Mouse (Mus musculus) monocyte, adult 2 months (primary cell): ENCODE results near the gene Awat2.
"Not testable (repeated sequence)": the region's sequence is repeated elsewhere in the genome, so short reads cannot be mapped to it uniquely, and the experiment has no call there.

Experiments
- DNase-seq, 2 experiments: peaks; one replicate each; pipeline ENCODE4 v3.0.0; 2022; ENCODE audit warnings: low spot score in 2 of 2, low read depth in 1 of 2

Gene Awat2

DNA sequence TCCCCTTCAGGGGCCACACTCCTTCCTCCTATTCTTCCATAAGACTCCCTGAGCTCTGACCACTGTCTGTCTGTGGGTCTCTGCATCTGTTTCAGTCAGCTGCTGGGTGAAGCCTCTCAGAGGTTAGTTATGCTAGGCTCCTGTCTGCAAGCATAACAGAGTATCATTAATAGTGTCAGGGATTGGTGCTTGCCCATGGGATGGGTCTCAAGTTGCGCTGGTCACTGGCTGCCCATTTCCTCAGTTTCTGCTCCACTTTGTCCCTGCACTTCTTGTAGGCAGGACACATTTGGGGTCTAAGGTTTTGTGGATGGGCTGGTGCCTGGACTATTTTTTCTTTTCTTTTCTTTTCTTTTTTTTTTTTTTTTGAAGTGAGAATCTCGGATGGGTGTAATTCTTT lies at the start of gene Awat2:
Gene Awat2, minus strand, starts transcription at position 101 of the 400 bp plus-strand sequence.
- DNase-seq: not testable (repeated sequence)

DNA sequence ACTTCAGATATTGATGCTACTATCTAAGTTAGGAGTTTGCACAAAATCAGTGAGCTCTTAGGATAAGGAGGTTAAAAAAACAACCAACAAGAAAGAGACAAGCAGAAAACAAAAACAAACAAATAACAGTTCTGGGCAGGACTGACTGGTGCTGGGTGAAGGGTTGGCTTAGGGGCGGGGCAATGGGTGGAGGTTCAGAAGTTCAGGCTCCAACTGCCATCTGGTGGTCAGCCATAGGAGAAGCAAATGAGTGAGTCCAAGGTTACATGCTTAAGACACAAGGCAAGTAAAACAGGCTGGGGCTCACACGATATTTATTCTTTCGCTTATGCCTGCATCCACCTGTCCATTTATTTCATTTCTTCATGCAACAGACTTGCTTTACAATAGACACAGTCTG lies 37.8 kb upstream of the Awat2 start:
- DNase-seq: peak; percentile 9 to 10

DNA sequence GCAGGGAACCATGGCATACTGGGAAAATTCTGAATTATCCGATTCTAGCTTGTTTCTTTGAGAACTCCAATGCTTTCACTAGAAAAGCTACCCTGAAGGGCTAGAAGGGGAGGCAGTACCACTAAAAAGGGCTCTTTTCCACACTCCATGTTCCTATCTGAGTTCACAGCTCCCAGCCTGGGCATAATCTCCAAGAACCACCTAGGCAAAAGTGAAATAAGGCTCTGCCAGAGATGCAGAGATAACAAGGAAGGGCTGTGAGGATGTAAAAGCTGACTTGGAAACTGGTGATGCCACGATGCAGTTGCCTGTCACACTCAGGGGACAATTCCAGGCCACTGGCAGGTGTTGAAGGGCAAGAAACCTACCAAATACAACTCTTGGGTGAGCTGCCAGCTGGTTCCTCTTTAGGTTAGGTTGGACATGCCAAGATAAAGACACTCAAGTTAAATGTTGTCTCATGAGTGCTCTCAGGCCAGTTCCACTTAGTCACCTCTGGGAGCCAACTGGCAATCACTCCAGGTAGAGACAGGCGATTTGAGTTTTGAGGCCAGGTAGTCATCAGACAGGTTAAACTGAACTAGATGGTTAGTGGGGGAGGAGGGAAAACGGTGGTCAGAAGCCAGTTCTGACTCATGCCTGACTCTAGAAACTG lies 33.2 kb upstream of the Awat2 start:
- no peak for DNase-seq

DNA sequence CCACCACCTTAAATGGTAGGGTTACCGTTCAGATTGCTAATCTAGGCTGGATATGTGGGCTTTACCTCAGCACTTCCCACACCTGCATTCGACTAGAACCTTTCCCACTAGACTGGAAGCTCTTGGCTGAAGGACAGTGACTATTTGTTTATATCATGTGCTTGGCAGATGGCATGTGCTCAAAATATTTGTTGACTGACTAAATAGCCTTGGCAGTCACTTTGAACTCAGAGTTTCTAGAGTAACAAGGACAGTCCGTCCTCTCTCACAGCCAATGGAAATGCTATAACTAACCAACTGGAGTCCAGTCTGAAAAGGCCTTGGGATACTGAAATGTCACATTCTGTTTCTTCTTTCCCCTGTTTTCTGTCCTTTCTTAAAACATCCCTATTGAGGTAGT lies 29.0 kb upstream of the Awat2 start:
- no peak for DNase-seq

DNA sequence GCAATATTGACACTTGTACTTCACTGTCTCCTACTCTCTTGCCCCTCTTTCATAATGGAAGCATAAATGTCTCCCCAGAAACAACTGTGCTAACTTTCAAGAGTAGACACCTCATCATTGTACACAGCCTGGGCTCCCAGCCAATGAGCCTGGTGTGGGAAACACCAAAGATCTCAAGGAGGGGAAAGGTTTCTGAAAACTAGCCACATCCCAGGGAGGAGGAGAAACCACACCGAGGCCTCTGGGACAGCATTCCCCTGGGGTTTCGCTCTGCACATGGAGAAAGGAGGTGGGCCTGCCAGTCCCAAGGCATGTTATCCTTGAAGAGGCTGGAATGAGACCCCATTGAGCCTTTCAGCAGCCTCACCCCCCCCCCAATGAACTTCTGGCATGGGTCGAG lies 27.6 kb upstream of the Awat2 start:
- DNase-seq: no peak

GRCm38 (mm10) chrX:100468047-100468446 lies 25.5 kb upstream of the Awat2 start:
- DNase-seq: no peak

DNA sequence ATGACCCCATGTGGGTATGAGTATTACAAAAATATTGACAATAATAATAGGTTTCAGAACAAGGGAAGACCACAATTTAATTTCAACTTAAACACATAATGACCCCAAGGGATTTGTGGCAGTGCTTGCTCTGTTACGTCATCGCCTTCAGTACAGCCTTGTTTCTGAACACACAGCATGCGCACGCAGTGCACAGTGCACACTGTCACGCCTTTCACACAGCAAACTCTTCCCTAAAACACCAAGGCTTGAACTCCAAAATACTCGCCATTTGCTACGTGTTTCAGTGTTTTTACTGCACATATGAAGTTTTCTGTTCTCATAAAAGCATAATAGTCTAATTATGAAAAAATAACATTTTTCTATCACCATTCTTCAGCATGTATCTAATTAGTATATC lies 1.0 kb upstream of the Awat2 start:
- no peak for DNase-seq

- no peak for DNase-seq
These were observed 10.2 kb downstream of the Awat2 start for GRCm38 (mm10) chrX:100432311-100432710.

GRCm38 (mm10) chrX:100428693-100429092 lies 13.8 kb downstream of the Awat2 start, which contains the start of gene Otud6a:
Gene Otud6a (plus strand): TSS chrX:100429013.
- no peak for DNase-seq

- DNase-seq: no peak
These were observed 33.3 kb downstream of the Awat2 start for GRCm38 (mm10) chrX:100409245-100409644.

DNA sequence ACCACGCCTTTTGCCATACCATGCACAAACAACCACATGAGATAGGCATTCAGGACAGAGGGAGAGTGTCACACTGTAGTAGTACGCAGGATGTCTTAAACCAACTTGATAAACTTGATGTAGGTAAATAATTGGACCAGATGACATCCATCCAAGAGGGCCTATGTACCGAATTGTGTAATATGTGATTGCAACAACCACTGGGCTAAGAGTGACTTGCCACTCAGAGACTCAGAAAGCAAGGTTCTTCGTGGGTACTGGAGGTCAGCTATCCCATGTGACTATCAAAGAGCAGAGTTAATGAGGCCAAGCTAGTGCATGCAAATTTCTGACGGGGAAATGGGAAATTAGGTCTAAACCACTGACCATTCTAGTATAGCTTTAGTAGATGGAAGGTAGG lies 40.9 kb downstream of the Awat2 start:
- DNase-seq: no peak

DNA sequence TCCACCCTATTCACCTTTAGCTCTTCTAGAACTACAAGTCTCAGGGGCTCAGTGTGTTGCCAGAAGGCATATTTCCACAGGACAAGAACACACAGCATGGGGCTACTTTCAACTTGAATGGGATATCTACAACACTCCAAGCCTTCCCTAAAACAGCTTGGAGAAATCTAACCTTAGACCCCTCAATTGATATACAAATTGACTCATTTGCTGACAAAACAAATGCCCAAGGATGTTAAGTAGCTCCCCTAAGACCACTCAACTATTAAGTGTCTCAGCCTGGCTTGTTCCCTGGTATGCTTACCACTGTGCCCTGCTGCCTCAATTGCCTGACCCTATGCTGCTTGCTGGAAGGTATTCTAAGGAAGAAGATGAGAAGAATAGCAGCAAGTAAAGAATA lies 41.6 kb downstream of the Awat2 start:
- no peak for DNase-seq

GRCm38 (mm10) chrX:100395026-100395425 lies 47.5 kb downstream of the Awat2 start:
- no peak for DNase-seq

GRCm38 (mm10) chrX:100394223-100394861 lies 48.2 kb downstream of the Awat2 start:
- no peak for DNase-seq

DNA sequence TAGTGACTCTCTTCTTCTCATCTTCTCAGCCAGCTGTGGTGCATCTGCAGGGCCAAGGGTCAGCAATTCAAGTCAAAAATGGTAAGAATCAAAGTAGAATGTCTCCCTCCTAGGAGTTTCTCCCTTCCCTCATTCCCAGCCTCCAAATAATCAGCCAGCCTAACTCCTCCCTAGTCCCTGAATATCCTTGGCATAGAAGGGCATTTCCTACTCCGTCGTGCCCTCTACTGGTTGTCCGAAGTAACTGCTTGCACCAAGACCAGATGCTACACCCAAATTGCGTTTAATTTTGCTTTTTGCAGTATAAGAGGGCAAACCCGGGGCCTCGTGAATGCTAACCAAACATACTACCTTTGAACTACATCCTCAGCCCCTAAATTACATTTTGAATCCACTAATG lies 50.2 kb downstream of the Awat2 start:
- DNase-seq: no peak

DNA sequence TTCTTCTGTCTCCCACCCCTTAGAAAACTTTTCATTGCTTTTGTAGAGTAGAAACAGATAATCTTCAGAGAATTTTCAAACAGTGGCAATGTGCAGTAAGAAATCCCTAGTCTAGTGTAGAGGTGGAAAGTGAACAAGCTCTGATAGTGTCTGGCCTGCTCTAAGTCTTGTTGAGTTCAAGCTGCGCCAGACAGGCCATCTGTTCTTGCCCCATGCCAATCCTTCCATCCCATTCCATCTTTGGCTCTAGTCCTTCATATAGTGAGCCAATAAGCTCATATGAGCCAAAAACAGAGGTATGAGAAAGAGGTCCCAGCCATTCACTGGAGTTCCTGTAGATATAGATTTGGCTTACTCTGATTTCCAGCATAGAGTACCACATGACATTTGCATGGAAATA lies 52.6 kb downstream of the Awat2 start:
- no peak for DNase-seq

DNA sequence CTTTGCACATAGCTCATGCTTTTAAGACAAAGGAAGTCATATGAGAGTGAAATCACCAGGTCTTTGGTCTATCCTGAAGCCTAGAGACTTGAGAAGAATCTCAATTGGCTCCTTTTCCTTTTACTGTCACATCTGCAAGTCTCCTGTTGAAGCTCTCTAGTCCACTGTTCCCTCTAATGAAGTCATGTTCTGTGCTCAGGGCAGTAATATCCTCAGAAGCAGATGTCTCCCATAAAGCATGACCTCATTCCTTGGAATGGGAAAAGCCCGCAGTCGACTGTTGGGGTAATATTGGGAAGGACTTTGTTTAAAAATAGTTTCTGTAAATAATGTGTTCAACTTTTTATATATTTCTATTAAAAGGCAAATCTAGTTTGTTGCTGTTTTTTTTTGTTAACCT lies 85.5 kb downstream of the Awat2 start:
- no peak for DNase-seq
